Mouse (Mus musculus) MEL (cell line): ENCODE data around the gene Phlda2. TPM values are rescaled to one million over a fixed set of nuclear protein-coding genes. Genes with fewer than 3 reads are reported as not detected.
"Not testable (repeated sequence)": the region's sequence is repeated elsewhere in the genome, so short reads cannot be mapped to it uniquely, and the experiment has no call there.

Experiments
- DNase-seq: peaks from one replicate; pipeline ENCODE4 v3.0.0; 2011; ENCODE audit warnings: low read depth, low spot score
- H3K27ac ChIP-seq: 2 replicates; pipeline ENCODE4 v1.5.1; 2012; ENCODE audit warnings: low read depth, mild to moderate bottlenecking, control low read depth, low read length, moderate library complexity; ENCODE audit not compliant: control insufficient read depth
- H3K27me3 ChIP-seq, 2 experiments: fragments of 150-350 bp in 1 of 2; sonication (generic) in 1 of 2; 2 replicates each; pipeline ENCODE4 v1.6.1; 2012; ENCODE audit warnings: low read length in 2 of 2, mild to moderate bottlenecking in 2 of 2, improper control_type of control experiment in 1 of 2, moderate library complexity in 1 of 2; ENCODE audit not compliant: insufficient read depth in 2 of 2, control insufficient read depth in 1 of 2
- H3K36me3 ChIP-seq, 2 experiments: 2 replicates each; pipeline ENCODE4 v1.6.1; 2012 to 2014; ENCODE audit warnings: low read length in 2 of 2, improper control_type of control experiment in 1 of 2, inconsistent platforms in 1 of 2, mild to moderate bottlenecking in 1 of 2; ENCODE audit not compliant: insufficient read depth in 2 of 2, control insufficient read depth in 1 of 2
- H3K4me1 ChIP-seq, 2 experiments: fragments of 150-350 bp in 1 of 2; sonication (generic) in 1 of 2; 2 replicates each; pipeline ENCODE4 v1.6.1; 2012; ENCODE audit warnings: low read length in 2 of 2, improper control_type of control experiment in 1 of 2, mild to moderate bottlenecking in 1 of 2; ENCODE audit not compliant: insufficient read depth in 2 of 2, control insufficient read depth in 1 of 2
- H3K4me3 ChIP-seq, 2 experiments: fragments of 150-350 bp in 1 of 2; sonication (generic) in 1 of 2; 2 replicates each; pipeline ENCODE4 v1.5.1; 2012; ENCODE audit warnings: low read depth in 2 of 2, low read length in 2 of 2, mild to moderate bottlenecking in 2 of 2, moderate library complexity in 2 of 2, control low read depth in 1 of 2, improper control_type of control experiment in 1 of 2; ENCODE audit not compliant: control insufficient read depth in 1 of 2, insufficient read depth in 1 of 2
- H3K79me2 ChIP-seq: 2 replicates; pipeline ENCODE4 v1.6.1; 2012; ENCODE audit warnings: mild to moderate bottlenecking, low read length, moderate library complexity; ENCODE audit not compliant: control insufficient read depth, poor library complexity, insufficient read depth
- H3K9ac ChIP-seq: 2 replicates; pipeline ENCODE4 v1.6.1; 2012; ENCODE audit warnings: low read depth, mild to moderate bottlenecking, control low read depth, low read length, moderate library complexity; ENCODE audit not compliant: control insufficient read depth, poor library complexity, severe bottlenecking
- H3K9me3 ChIP-seq: fragments of 150-350 bp; sonication (generic); replicated peaks from 2 replicates; pipeline ENCODE4 v1.6.1; 2012; ENCODE audit warnings: mild to moderate bottlenecking, low read length, improper control_type of control experiment, moderate library complexity; ENCODE audit not compliant: insufficient read depth
- EP300 ChIP-seq, 2 experiments: IDR thresholded peaks; 2 replicates each; pipeline ENCODE4 v1.6.1; 2011; ENCODE audit warnings: improper control_type of control experiment in 2 of 2, low read length in 2 of 2, low read depth in 1 of 2, mild to moderate bottlenecking in 1 of 2
- GATA1 ChIP-seq: IDR thresholded peaks from 2 replicates; pipeline ENCODE4 v1.6.1; 2011; ENCODE audit warnings: low read depth, low read length, improper control_type of control experiment
- MXI1 ChIP-seq: IDR thresholded peaks from 2 replicates; pipeline ENCODE4 v1.6.1; 2011; ENCODE audit warnings: mild to moderate bottlenecking, low read depth, low read length, improper control_type of control experiment
- POLR2A ChIP-seq, 2 experiments: IDR thresholded peaks; 2 replicates each; pipeline ENCODE4 v1.6.1; 2011 to 2012; ENCODE audit warnings: low read length in 2 of 2, mild to moderate bottlenecking in 2 of 2, control low read depth in 1 of 2, improper control_type of control experiment in 1 of 2, low read depth in 1 of 2, moderate library complexity in 1 of 2; ENCODE audit not compliant: control insufficient read depth in 1 of 2, insufficient read depth in 1 of 2, poor library complexity in 1 of 2
- SMC3 ChIP-seq: IDR thresholded peaks from 2 replicates; pipeline ENCODE4 v1.6.1; 2011; ENCODE audit warnings: low read depth, low read length, improper control_type of control experiment
- TAL1 ChIP-seq: IDR thresholded peaks from 2 replicates; pipeline ENCODE4 v1.6.1; 2012; ENCODE audit warnings: mild to moderate bottlenecking, inconsistent platforms, low read length, moderate library complexity, mixed read lengths
- TCF12 ChIP-seq: IDR thresholded peaks from 2 replicates; pipeline ENCODE4 v1.6.1; 2014; ENCODE audit warnings: low read depth, mild to moderate bottlenecking, inconsistent platforms, low read length, improper control_type of control experiment, moderate library complexity
- USF2 ChIP-seq, 2 experiments: IDR thresholded peaks; 2 replicates each; pipeline ENCODE4 v1.6.1; 2011 to 2012; ENCODE audit warnings: improper control_type of control experiment in 2 of 2, low read length in 2 of 2, borderline replicate concordance in 1 of 2, inconsistent platforms in 1 of 2, low read depth in 1 of 2, mild to moderate bottlenecking in 1 of 2; ENCODE audit not compliant: insufficient read depth in 1 of 2
- ZNF384 ChIP-seq: IDR thresholded peaks from 2 replicates; pipeline ENCODE4 v1.6.1; 2012; ENCODE audit warnings: low read depth, mild to moderate bottlenecking, inconsistent platforms, low read length, improper control_type of control experiment
- polyA plus RNA-seq, 2 experiments: library from polyadenylated mRNA; stranded (reverse) in 1 of 2; unstranded in 1 of 2; fragments of >175 nt in 1 of 2; fragments of >200 nt in 1 of 2; gene quantifications; 2 replicates each; pipeline versions ENCODE4 v1.2.1 to v1.2.4; 2012; ENCODE audit warnings: low replicate concordance in 2 of 2, low read depth in 1 of 2; ENCODE audit not compliant: insufficient read length in 2 of 2, insufficient read depth in 1 of 2, missing spikeins in 1 of 2
- total RNA-seq: library from RNA; depleted of rRNA; stranded (reverse); fragments of 300-350 nt; gene quantifications from 2 replicates; pipeline ENCODE4 v1.2.3, GENCODE M21; 2012

Phlda2 gene
- total and polyA plus RNA-seq, 3 experiments: 152 to 253 TPM; not detected in 1

GRCm38 (mm10) chr7:143538671-143539070 is 35.7 kb upstream of the Phlda2 start:
- Histone ChIP-seq H3K4me1 (peaks cover 10 to 23% of the 10 kb centered on the region in 2 experiments), H3K9ac (no peak overlapping the region), H3K36me3 (peaks cover 39 to 56% of the 10 kb centered on the region in 2 experiments)

GRCm38 (mm10) chr7:143538229-143538628 is 35.3 kb upstream of the Phlda2 start:
- Histone ChIP-seq H3K4me1 (peaks cover 11 to 19% of the 10 kb centered on the region in 2 experiments), H3K79me2 (peaks cover 34% of the 10 kb centered on the region), H3K36me3 (peaks cover 39 to 56% of the 10 kb centered on the region in 2 experiments)
- H3K9ac ChIP-seq, H3K27me3 ChIP-seq, H3K9me3 ChIP-seq, DNase-seq, H3K4me3 ChIP-seq, H3K27ac ChIP-seq: not testable (repeated sequence)

More at GRCm38 (mm10) chr7:143538671-143539070, 35.7 kb upstream of the Phlda2 start:
- TF ChIP-seq ZNF384: peak; percentile 84
- peak; percentile 61; the same call in 1 of the 2 replicates for TF ChIP-seq GATA1
- no peak for TF ChIP-seq POLR2A (IDR thresholded peaks at IDR 0.05; ENCODE audit: control insufficient read depth in 1 of 2, insufficient read depth in 1 of 2, low read depth in 1 of 2, low read length in 2 of 2, poor library complexity in 1 of 2)
- 0 out of 2 replicates have a peak, but pooled peaks have one; percentile 1 for TF ChIP-seq MXI1
- peak; percentile 22; the same call in 1 of the 2 replicates for TF ChIP-seq TAL1
- no peak for TF ChIP-seq SMC3
- peak in 1 of 2 experiments; percentile 46; a peak in 2 of 4 replicates for TF ChIP-seq EP300 (IDR thresholded peaks at IDR 0.05; ENCODE audit: low read depth in 1 of 2, low read length in 2 of 2)
- H3K27me3 ChIP-seq: no peaks in the 10 kb centered on the region
- no peak overlapping the region for H3K4me3 ChIP-seq
- peaks cover 39% of the 10 kb centered on the region for H3K79me2 ChIP-seq
- no peak overlapping the region for H3K27ac ChIP-seq
- no peaks in the 10 kb centered on the region for H3K9me3 ChIP-seq
- DNase-seq: peak; percentile 35

- no peak for DNase-seq
- no peak for TF ChIP-seq TCF12
- no peak for TF ChIP-seq USF2 (IDR thresholded peaks at IDR 0.05; ENCODE audit: borderline replicate concordance in 1 of 2, insufficient read depth in 1 of 2, low read depth in 1 of 2, low read length in 2 of 2)
- peaks cover 14% of the 10 kb centered on the region for H3K79me2 ChIP-seq
- no peak overlapping the region for H3K9ac ChIP-seq
- no peak overlapping the region for H3K4me3 ChIP-seq
- peaks cover 44 to 49% of the 10 kb centered on the region in 2 experiments for H3K36me3 ChIP-seq
- H3K27ac ChIP-seq: no peak overlapping the region
- peaks cover 5 to 14% of the 10 kb centered on the region in 2 experiments; a peak in 3 of 4 replicates for H3K4me1 ChIP-seq
- H3K9me3 ChIP-seq: no peaks in the 10 kb centered on the region
- no peaks in the 10 kb centered on the region for H3K27me3 ChIP-seq
Measured at GRCm38 (mm10) chr7:143536251-143536650, 33.3 kb upstream of the Phlda2 start.
